In genomic region chr19:45843424-45843823, GRCm38 (mm10) we compare ENCODE assay signal across 8 mouse cellular contexts. TPM values are rescaled to one million over a fixed set of nuclear protein-coding genes. Genes with fewer than 3 reads are reported as not detected.
A peak's percentile ranks its signal among the peaks of the same experiment; 100 is the strongest.
DNase-seq lines count a peak whose midpoint lies in the region; ATAC-seq lines count a peak whose summit lies in the region.
"Had no signal": no experiment of that assay in that cellular context is flagged by ENCODE, and none has a peak within 500 bp of the region (broad histone marks: within the 10 kb centered on the region; RNA-seq: fewer than 3 reads in every experiment).

No protein-coding gene starts in this region.

- no peak overlapping the region for H3K27ac ChIP-seq in midbrain, embryonic 13.5 days
- H3K27ac ChIP-seq in midbrain, embryonic 14.5 days (replicated peaks; ENCODE audit: low read depth, low read length): no peak overlapping the region
- peak overlapping the region; percentile 43 for H3K27ac ChIP-seq in macrophage

- WGBS in midbrain, embryonic 13.5 days: 45% methylated on average over 10 of the region's 10 CpGs
- 43% methylated on average over 10 of the region's 10 CpGs for WGBS in midbrain, embryonic 14.5 days
- WGBS in macrophage (ENCODE audit: missing documents): 6% methylated on average over 10 of the region's 10 CpGs

- no peak overlapping the region for H3K4me2 ChIP-seq in midbrain, embryonic 13.5 days (replicated peaks)
- no peak overlapping the region for H3K4me2 ChIP-seq in midbrain, embryonic 14.5 days (ENCODE audit: low read length)

- no peaks in the 10 kb centered on the region for H3K27me3 ChIP-seq in midbrain, embryonic 13.5 days
- H3K27me3 ChIP-seq in midbrain, embryonic 14.5 days (ENCODE audit: control insufficient read depth, insufficient read depth, low read length): no peaks in the 10 kb centered on the region

- no peaks in the 10 kb centered on the region for H3K36me3 ChIP-seq in midbrain, embryonic 13.5 days
- H3K36me3 ChIP-seq in midbrain, embryonic 14.5 days (ENCODE audit: control insufficient read depth, insufficient read depth, low read length): no peaks in the 10 kb centered on the region
- H3K36me3 ChIP-seq in macrophage (ENCODE audit: inconsistent target): no peaks in the 10 kb centered on the region
- H3K36me3 ChIP-seq: hindbrain, embryonic 10.5 days had no signal

- no peak overlapping the region for H3K4me3 ChIP-seq in midbrain, embryonic 13.5 days (replicated peaks)
- H3K4me3 ChIP-seq in midbrain, embryonic 14.5 days (replicated peaks; ENCODE audit: low read depth, low read length): no peak overlapping the region
- H3K4me3 ChIP-seq in macrophage (ENCODE audit: inconsistent target): no peak overlapping the region
- H3K4me3 ChIP-seq: hindbrain, embryonic 10.5 days had no signal

- no peaks in the 10 kb centered on the region for H3K9me3 ChIP-seq in midbrain, embryonic 13.5 days
- H3K9me3 ChIP-seq in midbrain, embryonic 14.5 days (ENCODE audit: control insufficient read depth, low read length): no peaks in the 10 kb centered on the region
- H3K9me3 ChIP-seq: hindbrain, embryonic 10.5 days had no signal

- no peak for ATAC-seq in midbrain, embryonic 13.5 days
- no peak for ATAC-seq in midbrain, embryonic 14.5 days (ENCODE audit: low FRiP score, low TSS enrichment)
- no peak for ATAC-seq in erythroid progenitor cell, adult 5-6 weeks (replicated peaks; ENCODE audit: low FRiP score, poor library complexity, severe bottlenecking)

- DNase-seq in midbrain, embryonic 14.5 days: no peak
- DNase-seq in embryo, embryonic 9.5 days (ENCODE audit: extremely low spot score): peak; percentile 7
- DNase-seq in thymus, postnatal 36 days: peak; percentile 44 to 57
- no peak for DNase-seq in adrenal gland, postnatal 25 days

- H3K4me1 ChIP-seq in midbrain, embryonic 13.5 days (replicated peaks): 0 out of 2 replicates have a peak, but pooled peaks cover 14% of the 10 kb centered on the region
- no peaks in the 10 kb centered on the region for H3K4me1 ChIP-seq in midbrain, embryonic 14.5 days (ENCODE audit: control insufficient read depth, insufficient read depth, low read length)

- peak overlapping the region; percentile 32; the same call in 1 of the 2 replicates for H3K9ac ChIP-seq in midbrain, embryonic 13.5 days (replicated peaks)
- no peak overlapping the region for H3K9ac ChIP-seq in midbrain, embryonic 14.5 days (replicated peaks; ENCODE audit: low read length)

- H3K79me2 ChIP-seq in macrophage (ENCODE audit: inconsistent target): no peaks in the 10 kb centered on the region

RNA-seq across cellular contexts. Expression of gene Kcnip2, which starts 27.6 kb away (rescaled TPM):
- polyA plus RNA-seq in midbrain, embryonic 13.5 days (2015; fragmentation: Nextera tagmentation; extraction: Ambion mirVana): 2.8 and 3.0 TPM in 2 replicates
- 3.9 and 5.0 TPM in 2 replicates for polyA plus RNA-seq in midbrain, embryonic 14.5 days (2014; fragmentation: Nextera tagmentation; extraction: Ambion mirVana)
- 1 to 10 TPM in 10 of 26 experiments, under 1 TPM in 9, not detected in 7; 0.46 to 2.7 (median 1.1) TPM for total RNA-seq in macrophage (2018; cell fraction: chromatin; rRNA removed)
- under 1 TPM in 1 of 26 experiments, not detected in 25; 0.39 TPM for total RNA-seq in macrophage (2018; cell fraction: cytosol; rRNA removed)
- 1 to 10 TPM in 4 of 26 experiments, under 1 TPM in 17, not detected in 5; 0.23 to 3.8 (median 0.62) TPM for total RNA-seq in macrophage (2018; cell fraction: nucleus; rRNA removed)
- not detected in 3 replicates for polyA plus RNA-seq in macrophage (2018)
- total RNA-seq in erythroid progenitor cell, adult 5-6 weeks (2015; ENCODE audit: low replicate concordance): not detected in 2 replicates
- 0.26 TPM in 1 of 2 replicates, not detected in the other for total RNA-seq in erythroid progenitor cell, adult 5-6 weeks (2017; ENCODE audit: low replicate concordance)
- 0.27 TPM in 1 of 2 replicates, not detected in the other for total RNA-seq in adrenal gland, postnatal 25 days (2021)

RNA-seq across cellular contexts. Expression of gene Mgea5, which starts 59.8 kb away (rescaled TPM):
- 96.2 and 102 TPM in 2 replicates for polyA plus RNA-seq in midbrain, embryonic 13.5 days (2015; fragmentation: Nextera tagmentation; extraction: Ambion mirVana)
- polyA plus RNA-seq in midbrain, embryonic 14.5 days (2014; fragmentation: Nextera tagmentation; extraction: Ambion mirVana): 95.8 and 118 TPM in 2 replicates
- 100 to 1,000 TPM; 370 to 603 (median 505) TPM for total RNA-seq in macrophage (2018; cell fraction: chromatin; rRNA removed)
- 100 to 1,000 TPM in 9 of 26 experiments, 10 to 100 TPM in 17; 77.7 to 118 (median 92.2) TPM for total RNA-seq in macrophage (2018; cell fraction: cytosol; rRNA removed)
- 100 to 1,000 TPM; 224 to 458 (median 312) TPM for total RNA-seq in macrophage (2018; cell fraction: nucleus; rRNA removed)
- 71.3 to 78.4 TPM (median 71.7 TPM) in 3 replicates for polyA plus RNA-seq in macrophage (2018)
- 106 and 118 TPM in 2 replicates for total RNA-seq in erythroid progenitor cell, adult 5-6 weeks (2015; ENCODE audit: low replicate concordance)
- 181 and 220 TPM in 2 replicates for total RNA-seq in erythroid progenitor cell, adult 5-6 weeks (2017; ENCODE audit: low replicate concordance)
- 84.7 and 93.9 TPM in 2 replicates for total RNA-seq in adrenal gland, postnatal 25 days (2021)

Comparison
In these comparisons a context has a peak if more than half of its experiments do, and no peak if none do; other contexts are left out.
1. DNase-seq: peak in embryo, embryonic 9.5 days (single experiment) and thymus, postnatal 36 days (2 of 2); none in midbrain, embryonic 14.5 days (single experiment) and adrenal gland, postnatal 25 days (single experiment).